Mouse (Mus musculus): Measurements from ENCODE around the gene Top2a. TPM values are rescaled to one million over a fixed set of nuclear protein-coding genes. Genes with fewer than 3 reads are reported as not detected.

Gene Top2a
- polyA plus RNA-seq, 1 experiment from 2014 or later: 217 TPM

DNA sequence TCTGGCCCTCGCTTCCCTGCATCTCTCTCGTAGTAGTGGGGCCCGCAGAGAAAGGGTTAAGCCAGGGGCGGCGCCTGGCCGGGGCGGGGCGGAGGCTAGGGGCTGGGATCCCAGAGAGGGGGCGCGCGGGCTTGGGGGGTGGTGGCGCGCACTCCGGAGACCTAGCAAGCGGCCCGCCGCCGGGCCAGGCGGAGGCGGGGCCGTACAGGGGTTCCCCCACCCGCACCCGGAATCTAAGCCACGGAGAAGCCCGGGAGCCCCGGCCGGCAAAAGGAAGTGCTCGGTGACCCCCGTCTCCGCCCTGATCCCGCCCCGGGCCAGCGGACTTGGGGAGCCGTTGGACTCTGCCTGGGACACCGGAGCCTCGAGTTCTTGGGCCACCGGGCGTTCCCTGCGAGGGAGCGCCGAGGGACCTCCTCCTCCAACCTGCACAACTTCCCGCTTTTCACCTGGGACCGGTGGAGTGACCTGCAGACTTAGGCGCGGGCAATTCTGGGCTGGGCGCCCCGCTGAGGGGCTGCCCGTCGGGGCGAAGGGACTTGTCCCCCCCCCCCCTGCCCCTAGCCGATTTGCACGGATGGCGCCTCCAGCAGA is 63.6 kb downstream of the Top2a start:
- peak overlapping the region; percentile 93 for H3K27ac ChIP-seq

DNA sequence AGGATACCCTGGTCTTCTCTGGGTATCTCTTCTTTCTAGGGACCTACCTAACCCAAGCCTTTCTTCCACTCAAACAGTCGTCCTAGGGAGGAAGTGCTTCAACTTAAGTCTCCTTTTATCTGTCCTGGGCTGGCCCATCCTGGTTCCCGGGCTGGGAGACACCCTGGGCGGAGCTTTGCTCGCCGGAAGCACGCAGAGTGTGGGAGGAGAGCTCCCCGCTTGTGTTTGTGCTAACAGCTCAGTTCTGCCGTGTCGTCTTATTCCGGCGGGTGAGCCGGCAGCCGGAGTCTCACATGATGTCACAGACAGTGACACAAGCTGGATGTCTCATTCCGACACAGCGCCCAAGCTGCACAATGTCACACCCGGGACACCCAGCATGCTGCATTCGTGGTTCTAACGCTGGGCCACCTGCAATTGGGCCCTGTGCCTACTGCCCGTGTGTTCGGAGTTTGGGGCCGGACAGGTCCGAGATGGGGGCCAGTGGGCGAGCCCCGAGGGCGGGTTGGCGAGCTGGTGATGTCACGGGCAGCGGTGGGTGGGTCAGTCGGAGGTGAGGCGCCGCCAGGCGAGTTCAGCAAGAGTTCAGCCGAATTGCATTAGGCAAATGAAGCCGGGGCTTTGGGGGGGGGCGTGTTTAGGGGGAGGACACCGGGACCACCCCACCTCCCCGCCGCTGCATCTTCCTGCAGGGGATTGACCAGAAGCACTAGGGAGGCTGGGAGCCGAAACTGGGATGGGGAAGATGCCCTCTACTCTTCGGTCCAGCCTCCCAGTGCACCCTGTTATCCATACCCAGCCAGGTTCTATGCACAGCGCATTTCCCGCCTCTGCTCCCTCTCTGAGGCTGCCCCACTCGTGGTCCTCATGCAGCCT is 64.3 kb downstream of the Top2a start:
- no peaks in the 10 kb centered on the region for H3K27me3 ChIP-seq (replicated peaks)
- H3K36me3 ChIP-seq: 0 out of 2 replicates have a peak, but pooled peaks cover 5% of the 10 kb centered on the region
- WGBS: under 1% methylated on average over 43 of the region's 43 CpGs
- H3K27ac ChIP-seq: peak overlapping the region; percentile 93
- H3K4me2 ChIP-seq: peak overlapping the region; percentile 99
- peaks cover 67% of the 10 kb centered on the region for H3K4me1 ChIP-seq
- no peaks in the 10 kb centered on the region for H3K9me3 ChIP-seq
- H3K4me3 ChIP-seq (replicated peaks): peak overlapping the region; percentile 78
- ATAC-seq (ENCODE audit: insufficient read depth, low FRiP score, low read depth): peak; percentile 29; the same call in 1 of the 2 replicates
- H3K9ac ChIP-seq: 0 out of 2 replicates have a peak overlapping the region, but pooled peaks have one; percentile 35

More for the DNA sequence above, 63.6 kb downstream of the Top2a start:
- 1% methylated on average over 53 of the region's 53 CpGs for WGBS
- H3K36me3 ChIP-seq: 0 out of 2 replicates have a peak, but pooled peaks cover 5% of the 10 kb centered on the region
- H3K4me2 ChIP-seq: peak overlapping the region; percentile 99
- peak overlapping the region; percentile 77 for H3K9ac ChIP-seq
- H3K9me3 ChIP-seq: no peaks in the 10 kb centered on the region
- H3K4me3 ChIP-seq (replicated peaks): peak overlapping the region; percentile 78
- peak; percentile 42; the same call in 1 of the 2 replicates for ATAC-seq (ENCODE audit: insufficient read depth, low FRiP score, low read depth)
- no peaks in the 10 kb centered on the region for H3K27me3 ChIP-seq (replicated peaks)
- peaks cover 67% of the 10 kb centered on the region for H3K4me1 ChIP-seq

DNA sequence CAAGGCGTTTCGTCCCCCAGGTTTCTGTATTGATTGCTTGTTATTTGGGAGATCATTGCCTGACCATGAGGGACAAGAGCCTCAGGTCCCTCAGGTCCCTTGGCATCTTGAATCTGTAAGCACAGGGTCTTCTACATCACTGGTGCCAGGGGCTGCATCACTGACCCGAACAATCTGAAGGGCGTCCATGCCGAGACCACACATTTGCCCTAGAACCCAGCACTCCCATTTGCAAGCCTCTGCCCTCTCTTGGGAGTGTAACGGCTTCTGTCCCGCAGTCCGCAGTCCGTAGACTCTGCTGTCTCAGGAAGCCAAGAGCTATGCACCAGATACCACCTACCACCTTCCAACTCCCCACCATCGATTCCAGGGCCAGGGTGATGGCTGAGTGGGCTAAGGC is 67.6 kb downstream of the Top2a start:
- H3K4me1 ChIP-seq: peaks cover 59% of the 10 kb centered on the region
- no peak for ATAC-seq (ENCODE audit: insufficient read depth, low FRiP score, low read depth)
- H3K4me3 ChIP-seq (replicated peaks): no peak overlapping the region
- H3K4me2 ChIP-seq: no peak overlapping the region
- no peak overlapping the region for H3K9ac ChIP-seq
- H3K36me3 ChIP-seq: peaks cover 10% of the 10 kb centered on the region; the same call in 1 of the 2 replicates
- 83% methylated on average over 8 of the region's 10 CpGs for WGBS
- no peak overlapping the region for H3K27ac ChIP-seq
- no peaks in the 10 kb centered on the region for H3K9me3 ChIP-seq
- no peaks in the 10 kb centered on the region for H3K27me3 ChIP-seq (replicated peaks)

DNA sequence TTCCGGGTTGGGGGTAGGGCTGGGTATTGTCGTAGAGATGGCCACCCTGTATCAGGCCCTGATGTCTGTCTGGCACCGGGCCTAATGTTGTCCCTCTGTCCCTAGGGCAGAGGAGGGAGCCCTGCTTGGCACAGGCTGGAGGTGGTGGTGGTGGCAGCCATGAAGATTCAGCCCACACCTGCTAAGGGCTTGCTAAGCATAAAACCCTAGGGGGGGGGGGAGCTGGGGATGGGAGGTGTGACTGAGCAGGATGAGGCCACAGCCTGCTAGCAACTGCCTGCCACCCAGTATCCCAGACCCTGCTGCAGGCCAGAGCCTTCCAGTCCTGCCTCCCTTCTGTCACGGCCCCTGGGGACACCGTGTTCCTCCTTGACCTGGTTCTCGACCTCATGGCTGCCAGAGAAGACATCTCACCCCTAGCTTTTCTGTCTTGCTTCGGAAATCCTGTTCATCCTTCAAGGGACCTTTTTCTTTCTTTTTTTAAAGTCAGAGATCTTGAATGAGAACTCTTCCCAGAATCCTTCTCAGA is 68.2 kb downstream of the Top2a start:
- peak overlapping the region; percentile 80; the same call in 1 of the 2 replicates for H3K27ac ChIP-seq
- peaks cover 10% of the 10 kb centered on the region; the same call in 1 of the 2 replicates for H3K36me3 ChIP-seq
- peaks cover 62% of the 10 kb centered on the region for H3K4me1 ChIP-seq
- H3K9me3 ChIP-seq: no peaks in the 10 kb centered on the region
- H3K27me3 ChIP-seq (replicated peaks): no peaks in the 10 kb centered on the region
- H3K4me2 ChIP-seq: no peak overlapping the region
- 35% methylated on average over 6 of the region's 7 CpGs for WGBS
- H3K4me3 ChIP-seq (replicated peaks): no peak overlapping the region
- no peak for ATAC-seq (ENCODE audit: insufficient read depth, low FRiP score, low read depth)
- H3K9ac ChIP-seq: no peak overlapping the region

DNA sequence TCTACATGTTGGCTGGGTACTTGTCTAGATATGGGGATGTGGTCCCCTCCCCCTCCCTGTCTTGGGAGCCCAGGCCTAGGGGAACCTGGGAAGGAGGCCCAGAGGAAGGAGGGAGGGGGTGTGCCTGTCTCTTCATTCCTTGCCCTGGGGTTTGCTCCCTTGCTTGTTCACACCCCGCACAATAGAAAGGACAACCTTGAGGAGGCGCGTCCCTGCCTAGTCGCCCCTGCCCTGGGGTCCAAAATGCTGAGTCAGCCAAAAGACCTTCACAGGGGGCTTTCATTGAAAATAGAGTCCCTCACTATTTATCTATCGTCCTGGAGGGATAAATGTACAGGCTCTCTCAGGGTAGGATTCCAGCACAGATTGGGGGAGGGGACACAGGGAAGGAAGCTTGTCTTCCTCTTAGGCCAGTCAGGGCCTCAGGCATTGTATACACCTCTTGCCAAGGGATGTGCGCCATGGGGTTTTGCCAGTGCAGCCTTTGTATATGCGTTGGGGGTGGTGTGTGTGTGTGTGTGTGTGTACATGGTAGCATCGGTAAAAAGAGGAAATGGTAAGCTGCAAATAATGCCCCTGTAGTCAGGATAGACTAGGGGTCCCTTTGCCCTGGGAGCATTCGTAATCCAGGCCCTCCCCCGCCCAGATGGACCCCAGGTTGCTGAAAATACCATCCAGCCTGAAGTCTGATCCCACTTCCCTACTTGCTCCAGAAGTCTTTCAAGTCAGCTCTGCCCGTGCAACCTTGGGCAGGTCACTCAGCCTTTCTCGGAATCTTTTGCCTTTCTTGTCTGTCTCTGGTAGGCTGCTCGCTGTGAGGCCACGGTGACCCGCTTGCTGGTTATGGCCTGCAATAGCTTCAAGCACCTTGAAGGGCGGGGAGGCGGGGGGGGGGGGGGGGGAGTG is 68.9 kb downstream of the Top2a start:
- H3K27ac ChIP-seq: peak overlapping the region; percentile 80
- H3K36me3 ChIP-seq: peaks cover 15% of the 10 kb centered on the region
- peak overlapping the region; percentile 32 for H3K4me2 ChIP-seq
- H3K9ac ChIP-seq: no peak overlapping the region
- no peaks in the 10 kb centered on the region for H3K27me3 ChIP-seq (replicated peaks)
- 18% methylated on average over 16 of the region's 17 CpGs for WGBS
- H3K4me3 ChIP-seq (replicated peaks): no peak overlapping the region
- ATAC-seq (ENCODE audit: insufficient read depth, low FRiP score, low read depth): no peak
- peaks cover 69% of the 10 kb centered on the region for H3K4me1 ChIP-seq
- no peaks in the 10 kb centered on the region for H3K9me3 ChIP-seq

DNA sequence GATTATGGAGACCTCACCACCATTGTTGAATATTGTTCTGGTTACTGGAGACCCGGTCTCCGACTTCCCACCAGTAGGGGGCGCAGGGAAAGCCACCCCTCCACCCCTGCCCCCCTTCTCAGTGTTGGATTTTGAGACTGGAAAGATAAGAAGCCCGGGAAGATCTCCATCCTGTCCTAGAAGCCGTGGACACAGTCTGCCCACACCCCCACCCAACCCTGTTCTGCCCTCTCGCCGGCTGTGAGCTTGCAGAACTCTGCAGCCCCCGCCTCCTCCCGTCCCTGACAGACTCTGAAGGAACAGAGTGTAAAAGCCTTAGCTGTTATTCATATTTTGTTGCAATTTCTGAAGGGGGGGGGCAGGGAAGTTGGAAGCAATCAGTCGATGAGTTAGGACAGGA is 69.6 kb downstream of the Top2a start:
- Histone ChIP-seq H3K9me3 (no peaks in the 10 kb centered on the region), H3K27me3 (replicated peaks) (no peaks in the 10 kb centered on the region), H3K36me3 (peaks cover 15% of the 10 kb centered on the region), H3K4me1 (peaks cover 69% of the 10 kb centered on the region), H3K9ac (no peak overlapping the region), H3K27ac (peak overlapping the region; percentile 80), H3K4me2 (peak overlapping the region; percentile 32), H3K4me3 (replicated peaks) (peak overlapping the region; percentile 14; the same call in 1 of the 2 replicates)
- WGBS: 7% methylated on average over 10 of the region's 10 CpGs
- peak; percentile 56; the same call in 1 of the 2 replicates for ATAC-seq (ENCODE audit: insufficient read depth, low FRiP score, low read depth)

DNA sequence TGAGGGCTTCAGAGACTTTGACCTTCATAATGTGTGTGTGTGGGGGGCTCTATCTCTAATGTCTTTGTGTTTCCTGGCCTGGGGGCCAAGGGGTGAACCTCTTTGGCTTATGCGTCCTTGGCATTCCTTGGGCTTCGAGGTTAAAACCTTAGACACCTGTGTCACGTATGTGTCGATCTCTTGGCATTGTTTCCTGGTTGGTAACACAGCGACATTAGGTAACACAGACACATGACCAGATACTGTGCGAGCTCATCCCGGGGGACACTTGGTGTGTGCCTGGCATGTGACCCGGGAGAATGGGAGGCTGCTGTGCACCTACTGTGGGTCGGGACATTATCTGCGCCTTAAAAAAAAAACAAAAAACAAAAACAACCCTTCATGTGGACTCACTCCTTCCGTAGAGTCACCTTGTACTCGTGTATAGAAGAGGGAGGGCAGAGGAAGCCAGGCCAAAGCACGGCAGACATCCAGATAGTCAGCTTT is 70.1 kb downstream of the Top2a start:
- Histone ChIP-seq H3K27me3 (replicated peaks) (no peaks in the 10 kb centered on the region), H3K36me3 (peaks cover 15% of the 10 kb centered on the region), H3K4me1 (peaks cover 68% of the 10 kb centered on the region), H3K27ac (peak overlapping the region; percentile 80), H3K4me3 (replicated peaks) (peak overlapping the region; percentile 14; the same call in 1 of the 2 replicates), H3K9me3 (no peaks in the 10 kb centered on the region), H3K9ac (no peak overlapping the region), H3K4me2 (peak overlapping the region; percentile 32)
- no peak for ATAC-seq (ENCODE audit: insufficient read depth, low FRiP score, low read depth)
- WGBS: 21% methylated on average over 13 of the region's 13 CpGs

DNA sequence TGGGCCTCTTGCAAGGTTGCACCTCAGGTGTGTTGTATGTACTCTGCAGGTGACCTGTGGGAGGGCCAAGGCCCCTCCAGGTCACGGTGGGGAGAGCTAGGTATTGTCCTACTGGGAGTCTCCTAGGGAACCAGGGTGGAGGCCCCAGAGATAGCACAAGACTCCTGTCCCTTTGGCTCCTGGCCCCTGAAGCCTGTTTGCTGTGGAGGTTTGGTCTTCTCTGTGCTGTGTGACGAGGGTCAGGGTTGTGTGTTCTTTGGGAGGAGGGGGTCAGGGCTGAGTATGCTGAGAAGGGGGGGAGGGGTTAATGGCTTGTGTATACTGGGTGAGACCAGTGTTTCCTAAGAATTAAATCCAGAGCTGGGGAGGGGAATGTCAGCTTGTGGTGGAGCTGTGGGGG is 70.6 kb downstream of the Top2a start:
- WGBS: 14% methylated on average over 2 of the region's 2 CpGs
- Histone ChIP-seq H3K4me1 (peaks cover 68% of the 10 kb centered on the region), H3K27ac (peak overlapping the region; percentile 80), H3K27me3 (replicated peaks) (no peaks in the 10 kb centered on the region), H3K36me3 (peaks cover 15% of the 10 kb centered on the region), H3K4me2 (no peak overlapping the region), H3K9me3 (no peaks in the 10 kb centered on the region), H3K9ac (no peak overlapping the region), H3K4me3 (replicated peaks) (no peak overlapping the region)
- peak; percentile 71 for ATAC-seq (ENCODE audit: insufficient read depth, low FRiP score, low read depth)

DNA sequence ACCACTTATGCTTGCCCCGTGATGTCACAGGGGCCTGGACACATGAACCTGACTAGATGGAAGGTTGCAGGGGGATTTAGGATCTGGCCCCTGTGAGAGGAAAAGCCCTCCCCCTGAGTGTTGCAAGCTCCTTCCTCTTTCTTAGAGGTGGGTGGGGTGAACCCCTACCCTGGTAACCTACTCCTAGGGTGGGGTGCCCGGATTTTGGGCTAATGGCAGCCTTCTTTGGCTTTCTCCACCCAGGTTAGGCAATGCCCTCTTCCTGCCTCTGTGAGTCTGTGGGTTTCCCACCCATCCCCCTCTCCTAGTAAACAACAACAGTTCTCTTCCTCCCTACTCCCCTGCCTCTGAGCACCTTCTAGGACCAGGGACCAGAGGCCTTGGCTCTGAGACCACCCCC is 71.3 kb downstream of the Top2a start:
- Histone ChIP-seq H3K4me1 (peaks cover 74% of the 10 kb centered on the region), H3K36me3 (peaks cover 13% of the 10 kb centered on the region), H3K27ac (peak overlapping the region; percentile 63), H3K27me3 (replicated peaks) (no peaks in the 10 kb centered on the region), H3K9ac (no peak overlapping the region), H3K4me2 (no peak overlapping the region), H3K4me3 (replicated peaks) (no peak overlapping the region), H3K9me3 (no peaks in the 10 kb centered on the region)
- no peak for ATAC-seq (ENCODE audit: insufficient read depth, low FRiP score, low read depth)
- 45% methylated on average over 2 of the region's 2 CpGs for WGBS

DNA sequence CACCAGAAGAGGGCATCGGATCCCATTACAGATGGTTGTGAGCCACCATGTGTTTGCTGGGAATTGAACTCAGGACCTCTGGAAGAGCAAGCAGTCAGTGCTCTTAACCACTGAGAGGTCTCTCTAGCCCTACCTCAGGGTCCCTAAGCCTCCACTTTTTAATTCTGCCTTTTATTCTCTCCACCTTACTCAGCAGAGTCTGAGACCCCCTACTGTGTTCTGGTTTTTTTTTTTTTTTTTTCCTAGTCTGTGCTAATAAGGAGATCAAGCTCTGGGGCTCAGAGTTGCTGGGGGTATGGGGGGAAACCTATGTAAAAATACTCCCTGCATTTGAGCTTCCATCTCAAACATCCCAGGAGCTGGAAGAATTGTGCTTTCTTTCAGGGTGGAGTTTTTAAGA is 71.9 kb downstream of the Top2a start:
- H3K4me1 ChIP-seq: peaks cover 81% of the 10 kb centered on the region

More for the DNA sequence above, 71.9 kb downstream of the Top2a start:
- no peaks in the 10 kb centered on the region for H3K9me3 ChIP-seq
- H3K36me3 ChIP-seq: peaks cover 13% of the 10 kb centered on the region
- no peak overlapping the region for H3K4me3 ChIP-seq (replicated peaks)
- 76% methylated on average over 1 of the region's 1 CpGs for WGBS
- H3K4me2 ChIP-seq: no peak overlapping the region
- H3K27ac ChIP-seq: peak overlapping the region; percentile 63
- no peak overlapping the region for H3K9ac ChIP-seq
- ATAC-seq (ENCODE audit: insufficient read depth, low FRiP score, low read depth): no peak
- H3K27me3 ChIP-seq (replicated peaks): no peaks in the 10 kb centered on the region
